Mouse (Mus musculus) myocyte (in vitro differentiated cells): ENCODE data around the gene Rnf32. TPM values are rescaled to one million over a fixed set of nuclear protein-coding genes. Genes with fewer than 3 reads are reported as not detected.

Source experiments
- H3K27me3 ChIP-seq: one replicate; pipeline ENCODE4 v1.6.1; 2011; ENCODE audit not compliant: control insufficient read depth, insufficient read depth, insufficient read length
- H3K36me3 ChIP-seq: one replicate; pipeline ENCODE4 v1.6.1; 2011; ENCODE audit not compliant: control insufficient read depth, insufficient read depth
- H3K4me2 ChIP-seq: one replicate; pipeline ENCODE4 v1.6.1; 2011; ENCODE audit warnings: low read depth, control low read depth
- H3K4me3 ChIP-seq: one replicate; pipeline ENCODE4 v1.5.1; 2011; ENCODE audit warnings: mild to moderate bottlenecking, control low read depth, moderate library complexity
- H3K79me2 ChIP-seq: one replicate; pipeline ENCODE4 v1.6.1; 2011; ENCODE audit not compliant: control insufficient read depth, insufficient read depth
- H3ac ChIP-seq: one replicate; pipeline ENCODE4 v1.6.1; 2011; ENCODE audit not compliant: control insufficient read depth, insufficient read length
- CEBPB ChIP-seq: IDR thresholded peaks from 2 replicates; pipeline ENCODE4 v1.6.1; 2011; ENCODE audit warnings: mild to moderate bottlenecking, moderate library complexity; ENCODE audit not compliant: poor library complexity, insufficient read depth, severe bottlenecking
- E2F4 ChIP-seq: IDR thresholded peaks from one replicate; pipeline ENCODE4 v1.6.1; 2011; ENCODE audit warnings: mild to moderate bottlenecking, control low read depth, moderate library complexity; ENCODE audit not compliant: insufficient read depth
- MAX ChIP-seq: IDR thresholded peaks from one replicate; pipeline ENCODE4 v1.6.1; 2011; ENCODE audit warnings: low read depth, mild to moderate bottlenecking, control low read depth
- MYOD1 ChIP-seq, 3 experiments: IDR thresholded peaks; one replicate each; pipeline ENCODE4 v1.6.1; 2011; ENCODE audit warnings: control low read depth in 2 of 3, low read depth in 2 of 3, mild to moderate bottlenecking in 2 of 3, moderate library complexity in 1 of 3; ENCODE audit not compliant: insufficient read length in 2 of 3, control insufficient read depth in 1 of 3
- MYOG ChIP-seq, 3 experiments: IDR thresholded peaks; one replicate each; pipeline ENCODE4 v1.6.1; 2011; ENCODE audit warnings: control low read depth in 2 of 3, low read depth in 2 of 3, mild to moderate bottlenecking in 2 of 3; ENCODE audit not compliant: insufficient read length in 2 of 3, control insufficient read depth in 1 of 3, insufficient read depth in 1 of 3
- POLR2A ChIP-seq: IDR thresholded peaks from one replicate; pipeline ENCODE4 v1.6.1; 2011; ENCODE audit warnings: low read depth, mild to moderate bottlenecking, control low read depth, moderate library complexity; ENCODE audit not compliant: insufficient read length
- POLR2AphosphoS2 ChIP-seq: IDR thresholded peaks from one replicate; pipeline ENCODE4 v1.6.1; 2011; ENCODE audit warnings: low read depth, control low read depth; ENCODE audit not compliant: insufficient read length
- REST ChIP-seq: IDR thresholded peaks from one replicate; pipeline ENCODE4 v1.6.1; 2011; ENCODE audit warnings: mild to moderate bottlenecking, control low read depth, moderate library complexity; ENCODE audit not compliant: insufficient read depth, insufficient read length
- SRF ChIP-seq: IDR thresholded peaks from one replicate; pipeline ENCODE4 v1.6.1; 2011; ENCODE audit warnings: low read depth; ENCODE audit not compliant: control insufficient read depth, insufficient read length
- TCF12 ChIP-seq: IDR thresholded peaks from one replicate; pipeline ENCODE4 v1.6.1; 2011; ENCODE audit warnings: mild to moderate bottlenecking, control low read depth; ENCODE audit not compliant: poor library complexity, insufficient read depth, severe bottlenecking
- TCF3 ChIP-seq: IDR thresholded peaks from one replicate; pipeline ENCODE4 v1.6.1; 2011; ENCODE audit warnings: low read depth, control low read depth; ENCODE audit not compliant: insufficient read length
- USF1 ChIP-seq: IDR thresholded peaks from one replicate; pipeline ENCODE4 v1.6.1; 2011; ENCODE audit warnings: low read depth, mild to moderate bottlenecking, control low read depth, moderate library complexity
- polyA plus RNA-seq: library from polyadenylated mRNA; unstranded; fragments of >200 nt; fragmentation: generic; extraction: Trizol; gene quantifications from one replicate; pipeline ENCODE4 v1.2.1, GENCODE M21; 2012; ENCODE audit warnings: missing spikeins

Rnf32 gene
- polyA plus RNA-seq, 1 experiment, result 0.96 TPM

- Histone ChIP-seq H3K36me3 (no peaks in the 10 kb centered on the region), H3K4me2 (no peak overlapping the region), H3ac (no peak overlapping the region), H3K27me3 (no peaks in the 10 kb centered on the region), H3K4me3 (no peak overlapping the region), H3K79me2 (no peaks in the 10 kb centered on the region)
- no peak for TF ChIP-seq POLR2AphosphoS2
- no peak for TF ChIP-seq POLR2A
- no peak for TF ChIP-seq E2F4
- TF ChIP-seq TCF3, result no peak
- TF ChIP-seq TCF12, result no peak
- no peak for TF ChIP-seq SRF
- TF ChIP-seq MYOD1 (IDR thresholded peaks at IDR 0.05; ENCODE audit: control insufficient read depth in 1 of 3, insufficient read length in 2 of 3, low read depth in 2 of 3), result no peak
- TF ChIP-seq MAX, result no peak
- no peak for TF ChIP-seq MYOG (IDR thresholded peaks at IDR 0.05; ENCODE audit: control insufficient read depth in 1 of 3, insufficient read depth in 1 of 3, insufficient read length in 2 of 3, low read depth in 2 of 3)
- no peak for TF ChIP-seq REST
- TF ChIP-seq USF1, result no peak
- no peak for TF ChIP-seq CEBPB
These were observed 4.1 kb downstream of the Rnf32 start for GRCm38 (mm10) chr5:29199868-29200267.

- TF ChIP-seq CEBPB (no peak), E2F4 (no peak), TCF12 (no peak), TCF3 (no peak), SRF (no peak), REST (no peak)
- H3K79me2 ChIP-seq, result no peaks in the 10 kb centered on the region
- H3K36me3 ChIP-seq, result no peaks in the 10 kb centered on the region
- no peak overlapping the region for H3ac ChIP-seq
- no peak overlapping the region for H3K4me2 ChIP-seq
- H3K27me3 ChIP-seq, result no peaks in the 10 kb centered on the region
- H3K4me3 ChIP-seq, result no peak overlapping the region
These were observed 9.9 kb downstream of the Rnf32 start for GRCm38 (mm10) chr5:29205690-29206089.

GRCm38 (mm10) chr5:29211980-29212555 lies 16.3 kb downstream of the Rnf32 start:
- H3K79me2 ChIP-seq, result no peaks in the 10 kb centered on the region
- no peak overlapping the region for H3K4me3 ChIP-seq
- H3ac ChIP-seq, result no peak overlapping the region
- TF ChIP-seq TCF12, result no peak
- no peaks in the 10 kb centered on the region for H3K27me3 ChIP-seq
- H3K4me2 ChIP-seq, result no peak overlapping the region
- no peaks in the 10 kb centered on the region for H3K36me3 ChIP-seq

- TF ChIP-seq POLR2A (no peak), SRF (no peak), REST (no peak), MYOD1 (IDR thresholded peaks at IDR 0.05; ENCODE audit: control insufficient read depth in 1 of 3, insufficient read length in 2 of 3, low read depth in 2 of 3) (no peak), MAX (no peak), CEBPB (no peak), TCF3 (no peak), POLR2AphosphoS2 (no peak), TCF12 (no peak), USF1 (no peak), E2F4 (no peak), MYOG (IDR thresholded peaks at IDR 0.05; ENCODE audit: control insufficient read depth in 1 of 3, insufficient read depth in 1 of 3, insufficient read length in 2 of 3, low read depth in 2 of 3) (no peak)
- no peak overlapping the region for H3ac ChIP-seq
These were observed 22.2 kb downstream of the Rnf32 start for GRCm38 (mm10) chr5:29217997-29218396.

GRCm38 (mm10) chr5:29224089-29224488 lies 28.3 kb downstream of the Rnf32 start:
- no peak for TF ChIP-seq MAX
- no peak for TF ChIP-seq MYOD1 (IDR thresholded peaks at IDR 0.05; ENCODE audit: control insufficient read depth in 1 of 3, insufficient read length in 2 of 3, low read depth in 2 of 3)
- no peak for TF ChIP-seq E2F4
- no peak for TF ChIP-seq TCF12
- TF ChIP-seq REST, result no peak
- no peak for TF ChIP-seq MYOG (IDR thresholded peaks at IDR 0.05; ENCODE audit: control insufficient read depth in 1 of 3, insufficient read depth in 1 of 3, insufficient read length in 2 of 3, low read depth in 2 of 3)
- no peak for TF ChIP-seq USF1
- TF ChIP-seq POLR2AphosphoS2, result no peak
- TF ChIP-seq POLR2A, result no peak
- TF ChIP-seq SRF, result no peak
- Histone ChIP-seq H3K27me3 (no peaks in the 10 kb centered on the region), H3K79me2 (no peaks in the 10 kb centered on the region), H3K4me3 (no peak overlapping the region), H3ac (no peak overlapping the region), H3K36me3 (no peaks in the 10 kb centered on the region), H3K4me2 (no peak overlapping the region)

More at GRCm38 (mm10) chr5:29217997-29218396, 22.2 kb downstream of the Rnf32 start:
- Histone ChIP-seq H3K27me3 (no peaks in the 10 kb centered on the region), H3K36me3 (no peaks in the 10 kb centered on the region), H3K4me2 (no peak overlapping the region), H3K79me2 (no peaks in the 10 kb centered on the region), H3K4me3 (no peak overlapping the region)
